Mouse (Mus musculus) frontal cortex, adult (tissue): ENCODE results near the gene Ubxn4.
"Not testable (repeated sequence)": the region's sequence is repeated elsewhere in the genome, so short reads cannot be mapped to it uniquely, and the experiment has no call there.

Experiments used
- ATAC-seq: cut with Nextera tagmentation; 2 replicates; pipeline ENCODE4 v1.9.2; 2017; ENCODE audit warnings: mild to moderate bottlenecking, moderate library complexity, mixed read lengths; ENCODE audit not compliant: low TSS enrichment

The Ubxn4 gene

GRCm38 (mm10) chr1:128309043-128309442 lies 65.3 kb downstream of the Ubxn4 start:
- ATAC-seq: no peak

GRCm38 (mm10) chr1:128314665-128315064 lies 70.9 kb downstream of the Ubxn4 start:
- no peak for ATAC-seq

GRCm38 (mm10) chr1:128319266-128319665 lies 75.5 kb downstream of the Ubxn4 start:
- not testable (repeated sequence) for ATAC-seq

DNA sequence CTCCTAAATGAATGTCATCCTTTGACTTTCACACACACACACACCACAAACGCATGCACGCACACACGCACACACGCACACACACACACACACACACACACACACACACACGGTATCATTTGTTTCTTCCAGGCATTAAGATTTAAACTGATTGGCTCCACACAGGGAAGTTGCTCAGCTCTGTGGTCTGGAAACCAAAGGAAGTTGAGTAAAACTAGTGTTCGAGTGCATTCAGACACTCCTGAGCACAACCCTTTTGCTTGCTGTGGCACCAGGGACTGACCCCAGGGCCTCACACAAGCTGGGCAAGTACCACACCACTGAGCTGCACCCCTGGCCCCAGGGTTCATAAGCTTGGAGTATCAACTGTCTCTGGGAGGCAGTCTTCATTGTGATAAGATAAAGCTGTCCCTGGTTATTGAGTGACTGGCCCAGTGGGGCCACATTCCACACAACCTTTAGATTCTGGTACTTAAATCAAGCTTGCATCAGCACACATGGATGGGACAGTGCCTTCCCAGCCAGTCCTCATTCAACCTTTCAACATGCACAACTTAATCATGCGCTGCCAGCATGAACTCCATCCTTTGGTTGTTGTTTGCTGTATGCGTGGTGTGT lies 79.4 kb downstream of the Ubxn4 start:
- no peak for ATAC-seq

GRCm38 (mm10) chr1:128324776-128325175 lies 81.0 kb downstream of the Ubxn4 start:
- ATAC-seq: no peak

- no peak for ATAC-seq
These were observed 83.4 kb downstream of the Ubxn4 start for GRCm38 (mm10) chr1:128327165-128327564.

DNA sequence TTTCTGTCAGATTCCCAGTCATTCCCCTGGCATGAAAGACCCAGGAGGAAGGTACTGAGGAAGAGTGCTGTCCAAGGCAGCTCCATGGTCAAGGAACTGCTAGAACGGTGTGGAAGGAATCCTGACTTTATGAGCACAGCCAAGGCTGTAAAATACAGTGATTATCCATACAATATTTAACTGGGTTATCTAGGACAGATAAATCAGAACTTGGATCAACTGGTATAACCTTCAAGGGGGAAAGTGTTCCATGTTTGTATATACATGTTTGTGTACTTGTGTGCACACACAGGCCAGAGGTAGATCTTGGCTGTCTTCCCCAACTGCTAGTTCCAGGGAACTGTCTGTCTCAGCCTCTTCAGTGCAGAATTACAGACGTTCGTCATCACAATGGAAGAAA lies 84.5 kb downstream of the Ubxn4 start, which contains the start of gene Lct:
Lct (minus strand) TSS at position 101 of the 400 bp plus-strand sequence.
- no peak for ATAC-seq
